Mouse (Mus musculus): ENCODE measurements around the gene Camta1.

Camta1 gene

DNA sequence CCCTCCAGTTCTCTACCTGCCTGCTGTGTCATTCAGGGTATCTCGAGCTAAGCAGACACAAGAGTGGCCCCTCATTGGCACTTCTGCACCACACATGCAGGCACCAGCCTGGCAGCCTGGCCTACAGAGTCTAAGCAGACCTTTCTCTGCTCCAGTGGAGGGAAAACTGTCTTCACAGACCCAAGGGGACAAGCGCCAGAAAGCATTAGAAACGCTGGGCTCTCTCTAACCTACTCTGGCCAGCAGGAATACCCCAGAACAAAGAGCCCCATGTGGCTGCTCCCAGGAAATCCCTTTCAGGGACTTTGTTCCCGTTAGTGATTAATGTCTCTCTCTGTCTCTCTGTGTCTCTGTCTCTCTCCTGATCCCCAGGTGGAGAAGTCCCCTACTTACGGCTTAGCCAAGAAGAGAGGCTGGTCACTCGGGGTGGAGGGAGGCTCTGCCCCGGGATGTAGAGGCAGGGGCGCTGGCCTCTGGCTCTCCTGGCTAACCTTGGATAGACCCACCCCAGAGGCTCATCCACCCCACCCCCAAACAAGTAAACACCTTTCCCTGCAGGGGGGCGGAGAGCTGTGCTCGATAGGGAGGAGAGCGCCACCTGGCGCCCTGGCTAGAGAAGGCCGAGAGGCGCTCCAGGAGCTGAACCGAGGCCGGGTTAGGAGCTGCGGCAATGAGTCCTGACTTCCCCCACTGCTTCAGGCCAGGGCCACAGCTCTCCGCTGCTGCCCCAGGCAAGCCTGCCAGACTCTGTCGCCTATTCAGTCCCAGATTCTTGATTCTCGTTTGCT is 722.4 kb downstream of the Camta1 start:
- peak; percentile 6 to 13 for DNase-seq

DNA sequence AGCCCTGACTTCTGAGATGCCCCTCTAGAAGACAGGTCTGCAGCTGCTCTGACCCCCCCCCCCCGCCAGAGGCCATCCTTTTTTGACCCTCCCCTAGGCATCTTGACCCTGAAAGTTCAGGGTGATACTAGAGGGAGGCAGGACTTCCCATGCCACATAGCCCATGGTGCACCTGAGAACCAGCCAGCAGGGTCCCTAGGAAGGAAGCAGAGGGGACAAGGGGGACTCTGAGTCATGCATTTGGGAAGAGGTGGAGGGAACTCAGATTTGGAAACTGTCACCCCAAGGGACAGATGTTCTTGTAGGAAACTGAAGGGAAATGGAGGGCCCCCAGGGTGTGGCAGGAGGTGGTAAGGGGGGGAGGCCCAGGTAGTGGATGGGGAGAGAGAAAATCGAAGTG is 723.1 kb downstream of the Camta1 start:
- no peak for DNase-seq

DNA sequence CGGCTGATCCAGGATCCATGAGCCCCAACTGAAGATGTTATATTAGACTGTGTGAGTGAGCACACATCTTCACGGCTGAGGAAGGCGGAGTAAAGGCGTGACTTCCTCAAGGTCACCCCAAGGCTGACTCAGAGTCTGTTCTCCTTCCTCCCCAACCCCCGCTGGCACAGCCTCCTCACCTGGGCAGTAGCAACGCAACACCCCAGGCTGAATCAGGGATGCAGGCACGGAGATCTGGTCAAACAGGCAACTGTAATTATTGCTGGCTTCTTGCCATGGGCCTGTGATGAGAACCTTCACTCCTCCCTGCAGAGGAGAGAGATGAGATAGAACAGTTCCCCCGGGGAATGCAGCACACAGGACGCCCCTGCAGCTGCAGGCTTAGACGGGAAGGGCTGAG is 723.5 kb downstream of the Camta1 start:
- DNase-seq = no peak

DNA sequence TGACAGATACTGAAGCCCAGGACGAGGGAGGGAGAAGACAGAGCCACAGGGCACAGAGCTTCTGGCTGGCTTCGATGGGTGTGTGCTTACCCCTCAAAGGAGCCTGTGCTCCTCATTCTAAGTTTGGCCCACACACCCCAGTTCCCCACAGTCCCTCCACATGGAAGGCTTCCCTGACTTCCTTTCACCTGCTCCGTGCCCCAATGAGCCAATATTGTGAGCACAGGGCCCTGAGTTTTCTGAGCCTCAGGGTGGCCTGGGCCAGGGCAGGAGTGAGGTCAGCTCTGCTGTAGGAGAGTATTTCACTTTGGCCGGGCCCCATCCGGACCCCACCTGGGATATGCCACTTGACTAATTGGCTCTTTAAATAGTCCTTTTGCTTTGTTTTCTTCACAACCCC is 724.0 kb downstream of the Camta1 start:
- no peak for DNase-seq

DNA sequence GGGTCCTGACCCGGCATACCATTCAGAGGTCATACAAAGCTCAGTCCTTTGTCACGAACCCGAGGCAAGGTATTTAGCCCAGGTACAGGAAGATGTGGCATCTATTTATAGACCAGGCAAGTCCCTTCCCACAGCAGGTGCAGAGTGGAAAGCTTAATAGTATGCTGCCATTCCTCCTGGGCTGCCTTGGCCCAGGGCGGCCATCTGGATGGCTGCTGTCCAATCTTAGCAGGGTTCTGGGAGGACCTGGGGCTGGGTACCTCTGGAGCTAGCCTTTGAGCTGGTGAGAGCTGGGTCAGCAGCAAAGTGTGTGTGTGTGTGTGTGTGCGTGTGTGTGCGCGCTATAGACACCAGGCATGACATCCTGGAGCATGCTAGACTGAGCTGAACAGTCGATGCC is 726.2 kb downstream of the Camta1 start:
- no peak for DNase-seq

DNA sequence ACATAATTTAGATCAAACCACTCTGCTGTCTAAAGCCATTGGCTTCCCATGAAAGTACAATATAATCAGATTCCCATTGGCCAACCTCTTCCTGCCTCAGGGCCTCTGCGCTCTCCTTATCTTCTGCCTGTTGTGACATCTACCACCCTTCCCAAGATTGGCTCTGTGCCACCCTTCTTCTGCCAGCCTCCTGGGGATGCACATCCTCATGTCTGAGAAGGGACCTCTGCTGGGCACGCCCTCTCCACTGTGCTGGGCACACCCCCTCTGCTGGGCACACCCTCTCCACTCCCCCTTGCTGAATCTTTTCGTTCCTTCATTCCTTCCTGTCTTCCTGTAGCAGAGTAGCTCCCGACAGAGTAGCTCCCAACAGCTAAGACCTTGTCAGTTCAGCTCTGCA is 727.9 kb downstream of the Camta1 start:
- DNase-seq = no peak

DNA sequence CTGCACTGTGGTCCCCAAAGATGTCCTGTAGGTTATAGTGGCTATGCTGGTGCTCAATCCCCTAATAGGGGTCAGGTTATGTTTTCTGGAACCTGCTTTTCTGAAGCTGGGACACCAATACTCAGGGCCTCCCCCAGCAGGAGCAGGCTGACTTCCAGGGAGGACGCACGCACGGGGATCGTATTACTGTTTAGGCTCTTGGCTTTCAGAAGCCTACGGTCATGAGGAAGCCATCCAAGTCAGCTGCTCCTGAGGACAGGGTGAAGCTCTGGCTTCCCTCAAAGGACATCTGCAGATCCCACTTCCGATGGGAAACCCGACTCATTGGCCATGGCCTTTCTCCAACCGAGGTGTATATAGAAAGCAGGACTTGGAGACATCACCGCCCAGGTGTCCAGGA is 729.2 kb downstream of the Camta1 start:
- no peak for DNase-seq

DNA sequence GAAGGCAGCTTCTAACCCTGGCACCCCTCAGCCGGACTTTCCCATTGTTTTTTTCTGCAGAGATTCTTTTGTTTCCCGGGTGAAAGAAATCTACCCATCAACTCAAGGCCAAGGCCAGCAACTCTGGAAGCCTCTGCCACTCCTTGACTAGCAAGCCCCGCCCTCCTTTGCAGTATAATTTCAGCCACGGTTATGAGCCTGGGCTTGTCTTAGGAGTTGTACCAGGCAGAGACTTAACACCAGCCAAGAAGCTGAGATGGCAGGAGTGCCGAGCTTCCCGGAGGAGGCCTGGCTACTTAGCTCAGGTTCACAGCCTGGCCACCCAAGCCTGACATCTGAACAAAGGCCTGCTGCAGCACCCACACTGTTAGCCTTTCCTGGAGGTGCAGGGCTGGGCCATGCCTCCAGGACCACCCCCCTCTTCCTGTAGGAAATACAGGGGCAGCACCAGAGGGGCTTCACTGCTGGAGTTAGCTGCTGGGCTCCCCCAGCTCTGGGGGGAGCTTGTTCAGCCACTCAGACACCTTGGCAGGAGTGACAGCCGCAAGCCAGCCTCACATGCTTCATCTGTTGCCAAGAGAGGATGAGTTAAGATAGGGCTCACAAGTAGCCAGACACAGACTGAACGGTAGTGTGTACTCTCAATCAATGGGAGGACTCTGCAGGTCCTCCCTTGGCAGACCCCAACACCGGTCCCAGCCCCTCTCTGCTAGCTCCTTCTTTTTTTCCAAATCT is 730.8 kb downstream of the Camta1 start:
- no peak for DNase-seq

DNA sequence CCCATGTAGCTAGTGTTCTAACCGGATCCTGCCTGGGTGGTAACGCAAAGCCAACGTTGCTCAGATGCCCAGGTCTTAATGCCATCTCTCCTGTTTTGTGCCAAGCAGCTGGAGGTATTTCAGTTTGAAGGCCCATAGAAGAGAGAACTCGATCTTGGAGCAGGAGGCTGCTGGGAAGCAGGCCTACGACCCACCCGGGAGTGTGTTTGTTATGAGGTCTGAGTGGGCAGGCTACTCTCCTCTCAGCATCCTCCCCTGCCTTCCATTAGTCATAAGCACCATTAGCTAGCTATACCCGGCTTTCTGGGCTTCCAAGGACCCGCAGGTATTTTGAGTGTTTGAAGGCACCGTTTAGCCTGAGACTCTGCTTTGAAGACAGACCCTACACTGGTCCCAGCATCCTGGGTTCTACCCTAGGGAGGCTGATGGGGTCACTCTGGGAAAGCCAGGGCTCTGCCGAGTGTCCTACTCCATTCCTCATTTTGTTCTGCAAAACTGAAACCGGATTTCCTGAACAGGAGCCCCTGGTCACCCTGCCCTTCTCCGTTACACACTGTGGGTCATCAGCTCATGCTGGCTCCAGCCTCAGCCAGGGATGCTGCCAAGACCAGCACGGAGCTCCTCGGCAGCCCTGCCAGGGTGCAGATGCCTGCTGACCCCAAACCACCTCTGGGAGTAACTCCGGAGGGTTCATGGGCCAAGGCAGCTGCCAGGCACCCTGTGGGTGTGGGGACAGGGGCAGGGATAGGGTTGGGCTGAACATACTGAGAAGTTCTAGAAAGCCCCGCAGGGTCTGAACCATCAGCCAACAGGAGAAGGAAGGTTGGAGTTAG is 731.7 kb downstream of the Camta1 start:
- no peak for DNase-seq

DNA sequence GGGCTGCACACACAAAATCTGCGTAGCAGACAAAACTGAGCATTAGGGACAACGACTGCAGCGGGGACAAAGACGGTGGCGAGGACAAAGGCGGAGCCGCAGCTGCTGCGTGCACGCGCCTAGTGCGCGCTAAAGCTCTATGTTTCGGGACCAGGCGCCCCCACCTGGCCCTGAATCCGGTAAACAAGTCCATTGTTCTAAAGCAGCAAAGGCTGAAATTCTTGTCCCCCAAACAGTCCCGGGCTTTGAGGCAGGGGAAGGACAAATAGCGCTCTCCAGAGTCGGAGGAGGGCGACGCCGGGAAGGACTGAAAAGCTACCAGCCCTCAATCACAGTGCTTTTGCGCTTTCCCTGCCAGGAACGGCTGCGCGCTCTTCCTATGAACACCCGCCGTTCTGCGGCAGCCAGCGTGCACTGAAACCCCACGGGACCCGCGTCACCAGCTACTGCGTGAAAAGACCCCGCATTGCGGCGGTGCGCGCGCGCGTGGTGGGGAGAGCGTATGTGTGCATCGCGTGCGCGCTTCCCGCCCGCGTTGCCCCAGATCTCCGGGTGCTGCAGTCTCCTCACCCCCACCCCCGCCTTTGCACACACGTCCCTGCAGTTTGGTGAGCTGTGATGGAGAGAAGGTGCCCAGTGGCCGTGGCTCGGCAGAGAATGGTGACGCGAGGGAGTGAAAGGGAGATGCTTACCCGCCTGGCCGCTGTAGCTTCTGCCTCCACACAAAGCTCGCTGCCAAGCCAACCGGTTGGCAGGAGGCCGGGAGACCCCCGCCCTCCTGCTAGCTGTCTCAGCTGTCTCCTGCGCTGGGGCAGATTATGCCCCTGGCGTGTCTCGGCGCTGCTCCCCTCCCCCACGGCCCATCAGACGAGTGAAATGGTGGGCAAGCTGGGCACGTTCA is 732.8 kb downstream of the Camta1 start:
- DNase-seq = no peak

DNA sequence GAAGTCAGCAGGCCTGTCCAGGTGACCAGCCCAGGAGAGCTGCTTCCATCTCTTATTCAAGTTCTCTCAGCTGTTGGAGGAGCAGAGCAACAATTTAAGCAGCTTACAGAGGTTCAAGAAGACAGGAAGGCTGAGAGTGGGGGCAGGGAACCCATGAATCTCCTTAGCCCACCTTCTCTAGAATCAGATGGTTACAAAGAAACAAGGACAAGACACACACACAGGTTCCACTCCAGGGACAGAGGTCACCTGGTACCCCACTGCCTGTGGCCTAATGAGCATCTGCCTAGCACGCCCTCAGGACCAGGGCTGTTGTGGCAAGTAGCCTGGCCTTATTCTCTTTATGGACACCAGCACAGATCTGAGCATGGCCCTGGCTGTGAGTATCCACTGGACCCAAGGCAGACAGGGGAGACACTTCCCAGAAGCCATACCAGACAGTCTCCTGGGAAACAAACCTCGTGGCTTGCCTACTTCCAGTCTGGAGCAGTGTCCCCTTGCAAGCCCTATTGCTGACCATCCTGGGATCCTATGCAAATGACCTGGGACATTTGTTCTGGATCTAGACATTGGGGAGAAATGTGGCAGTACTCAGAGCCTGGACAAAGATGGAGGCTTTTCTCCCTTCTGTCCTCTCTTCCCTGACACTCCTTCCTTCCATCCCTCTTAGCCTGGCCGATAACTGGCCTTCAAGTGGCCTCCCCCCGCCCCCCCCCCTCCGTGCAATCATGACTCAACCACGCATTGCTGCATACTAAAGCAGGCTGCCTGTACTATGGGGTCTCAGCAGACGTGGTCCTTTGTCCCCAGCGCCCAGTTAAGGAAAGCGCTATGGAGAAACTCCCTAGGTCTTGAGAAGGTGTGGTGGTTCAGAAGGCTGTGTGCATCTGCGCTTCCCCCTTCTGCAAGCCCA is 733.8 kb downstream of the Camta1 start:
- DNase-seq = no peak

DNA sequence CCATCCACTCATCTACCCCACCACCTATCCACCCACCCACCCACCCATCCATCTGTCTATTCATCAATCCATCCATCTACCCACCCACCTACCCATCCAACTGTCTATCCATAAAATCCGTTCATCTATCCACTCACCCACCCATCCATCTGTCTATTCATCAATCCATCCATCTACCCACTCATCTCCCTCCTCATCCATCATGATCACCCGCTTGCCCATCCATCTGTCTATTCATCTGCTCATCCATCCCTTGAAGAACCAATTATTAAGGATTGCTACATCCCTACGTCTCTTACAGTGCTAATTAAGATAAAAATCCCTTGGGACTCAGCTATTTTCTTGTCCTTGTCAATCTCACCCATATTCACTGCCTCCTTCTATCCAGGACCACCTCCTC is 742.8 kb downstream of the Camta1 start:
- no peak for DNase-seq

DNA sequence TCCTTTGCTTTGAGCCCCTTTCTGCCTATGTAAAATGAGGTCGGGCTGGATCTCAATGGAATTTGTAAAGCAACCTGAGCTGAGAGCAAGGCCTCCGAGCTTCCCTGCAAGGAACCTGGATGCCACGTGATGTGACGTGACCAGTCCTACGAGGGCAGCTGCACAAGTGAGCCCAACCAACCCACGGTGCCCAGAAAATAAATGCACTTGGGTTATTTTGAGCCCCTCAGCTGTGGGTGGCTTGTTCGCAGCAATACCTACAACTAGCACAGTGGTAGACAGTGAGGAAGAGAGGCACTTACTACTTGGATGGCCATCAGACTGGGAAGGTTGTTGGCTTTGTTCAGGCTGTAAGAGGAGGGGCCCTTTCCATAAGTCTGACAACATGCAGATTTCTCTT is 747.1 kb downstream of the Camta1 start:
- no peak for DNase-seq

DNA sequence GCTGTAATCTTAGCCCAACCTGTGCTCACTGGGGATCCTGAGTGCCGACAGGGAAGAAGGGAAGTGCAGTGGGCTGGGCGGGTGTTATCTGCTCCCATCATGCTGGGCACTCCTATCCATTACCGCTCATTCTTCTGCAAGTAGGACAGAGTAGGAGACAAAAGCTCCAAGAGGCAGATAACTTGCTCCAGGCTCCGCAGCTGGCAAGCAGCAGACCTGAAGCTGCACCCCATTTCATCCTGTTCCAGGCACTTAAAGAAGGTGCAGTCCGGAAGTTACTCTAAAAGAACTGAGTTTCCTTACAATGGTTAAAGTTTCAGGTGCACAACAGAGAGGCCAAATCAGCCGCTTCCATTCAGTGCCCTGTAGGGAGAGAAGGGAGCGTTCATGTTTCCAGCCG is 750.5 kb downstream of the Camta1 start:
- no peak for DNase-seq

DNA sequence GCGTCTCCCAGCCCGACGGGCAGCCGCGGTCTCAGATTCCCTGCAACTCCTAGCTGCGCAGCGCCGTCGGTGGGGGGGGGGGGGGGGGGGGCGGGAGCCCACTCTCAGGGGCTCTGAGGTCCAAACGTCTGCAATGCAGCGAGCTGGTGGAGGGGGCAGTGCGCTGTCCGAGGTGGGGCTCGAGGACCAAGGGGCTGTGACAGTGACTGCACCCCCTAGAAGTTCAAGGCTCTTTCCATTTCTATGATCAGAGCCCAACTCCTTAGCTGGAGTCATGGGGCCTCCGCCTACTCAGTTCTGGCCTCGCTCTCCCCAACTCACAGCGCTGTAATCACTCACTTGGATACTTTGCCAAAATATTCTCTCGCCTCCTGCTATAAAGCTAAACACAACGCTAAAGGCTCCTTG is 752.8 kb downstream of the Camta1 start:
- no peak for DNase-seq

DNA sequence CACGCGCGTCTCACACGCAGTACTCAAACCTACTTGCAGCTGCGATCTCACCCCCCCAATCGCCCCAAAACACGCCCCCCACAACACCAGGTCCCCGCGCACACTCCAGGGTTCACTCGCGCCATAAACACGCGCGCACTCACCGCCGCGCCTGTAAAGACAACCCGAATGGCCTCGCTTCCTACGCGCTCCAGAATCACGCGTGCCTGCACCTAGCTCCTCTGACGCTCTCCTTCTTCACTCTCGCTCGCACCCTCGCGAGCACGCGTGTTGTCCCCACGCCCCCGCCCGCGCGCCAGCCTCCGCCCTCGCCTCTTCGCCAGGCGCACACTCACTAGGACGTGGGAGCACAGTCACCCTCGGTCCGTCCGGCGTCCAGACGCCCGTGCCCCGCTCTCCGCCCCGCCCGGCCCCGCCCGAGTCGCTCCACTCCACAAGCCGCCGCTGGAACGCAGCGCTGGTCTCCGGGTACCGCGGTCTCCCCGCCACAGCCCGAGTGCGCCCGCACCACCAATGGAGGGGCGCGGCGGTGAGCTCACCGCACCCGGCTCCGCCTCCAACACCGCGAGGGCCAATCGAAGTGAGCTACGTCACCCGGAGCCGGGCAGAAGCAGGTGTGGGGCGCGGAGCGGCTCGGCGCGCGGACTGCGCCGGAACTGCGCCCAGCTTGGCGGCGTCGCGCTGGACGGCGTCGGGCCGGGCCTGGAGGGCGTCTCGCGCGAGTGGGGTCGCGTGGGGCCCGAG is 753.5 kb downstream of the Camta1 start:
- peak; percentile 29 to 34 for DNase-seq

DNA sequence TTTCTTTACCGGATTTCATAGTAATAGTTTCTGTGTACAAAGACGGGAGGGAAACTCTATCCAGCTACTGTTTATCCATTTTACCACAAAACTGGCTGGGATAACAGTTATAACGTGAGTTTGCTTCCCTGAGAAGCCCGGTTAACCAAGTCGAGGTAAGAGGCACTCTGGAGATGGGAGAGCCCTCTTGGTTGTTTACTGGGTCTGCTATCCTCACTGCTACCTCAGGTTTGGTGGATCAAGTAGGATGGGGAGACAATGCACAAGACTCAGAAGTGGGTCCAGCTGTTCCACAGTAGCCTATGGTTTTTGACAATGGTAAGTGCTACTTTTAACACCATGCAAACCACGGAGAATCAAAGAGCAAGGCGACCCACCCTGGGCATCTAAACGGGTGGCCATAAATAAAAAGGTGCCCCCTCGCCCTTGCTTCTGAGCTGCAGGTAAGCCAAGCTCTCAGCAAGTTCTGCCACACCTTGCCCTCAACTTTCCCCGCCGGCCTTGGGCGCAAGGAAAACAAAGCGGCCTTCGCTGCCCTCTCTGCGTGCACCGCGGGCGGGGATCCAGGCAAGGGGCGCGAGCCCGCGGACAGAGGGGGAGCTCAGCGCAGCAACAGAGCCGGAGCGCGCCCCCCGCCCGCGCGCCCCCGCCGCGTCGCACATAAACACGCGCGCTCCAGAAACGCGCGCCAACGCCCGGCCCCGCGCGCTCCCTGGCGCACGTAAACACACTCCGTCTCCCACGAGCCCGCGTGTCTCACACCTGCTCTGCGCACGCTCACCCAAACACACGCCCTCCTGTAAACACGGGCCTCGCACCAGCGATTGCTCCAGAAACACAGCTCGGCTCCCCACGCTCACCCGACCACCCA is 754.3 kb downstream of the Camta1 start:
- DNase-seq = no peak

DNA sequence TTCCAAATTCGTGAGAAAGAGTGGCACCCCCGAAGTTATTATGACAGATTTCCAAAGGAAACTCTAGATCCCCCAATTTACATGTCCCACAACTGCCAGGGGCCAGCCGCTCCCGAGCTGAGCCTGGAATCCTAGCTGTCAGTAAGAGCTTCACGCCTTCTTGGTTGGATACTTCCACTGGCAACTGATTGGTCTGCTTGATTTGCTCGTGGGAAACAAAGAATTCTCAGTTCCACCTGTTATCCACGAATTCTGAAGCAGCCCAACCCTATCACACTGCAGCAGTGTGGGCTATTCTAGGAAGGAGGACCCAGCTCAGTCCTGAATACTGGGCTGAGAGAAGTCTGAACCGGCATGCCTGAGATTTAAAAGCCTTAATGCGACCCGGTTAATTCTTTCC is 755.2 kb downstream of the Camta1 start:
- DNase-seq = no peak

DNA sequence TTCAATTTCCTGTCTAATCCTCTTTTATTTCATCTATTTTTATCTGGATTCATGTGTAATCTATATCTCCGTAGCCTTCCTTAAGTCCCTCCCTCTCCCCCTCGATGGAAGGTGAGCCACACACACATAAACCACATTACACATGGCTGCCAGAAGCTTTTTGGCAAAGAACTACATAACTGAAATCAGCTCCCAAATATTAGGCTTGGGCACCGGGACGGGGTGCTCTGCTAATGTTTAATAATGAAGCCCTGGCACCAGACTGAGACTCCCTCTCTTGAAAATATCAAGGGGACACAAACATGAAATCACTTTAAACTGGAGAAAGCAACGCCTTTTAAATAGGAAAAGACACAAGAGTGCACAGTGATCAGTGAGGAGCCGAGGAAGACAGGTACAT is 755.8 kb downstream of the Camta1 start:
- no peak for DNase-seq

DNA sequence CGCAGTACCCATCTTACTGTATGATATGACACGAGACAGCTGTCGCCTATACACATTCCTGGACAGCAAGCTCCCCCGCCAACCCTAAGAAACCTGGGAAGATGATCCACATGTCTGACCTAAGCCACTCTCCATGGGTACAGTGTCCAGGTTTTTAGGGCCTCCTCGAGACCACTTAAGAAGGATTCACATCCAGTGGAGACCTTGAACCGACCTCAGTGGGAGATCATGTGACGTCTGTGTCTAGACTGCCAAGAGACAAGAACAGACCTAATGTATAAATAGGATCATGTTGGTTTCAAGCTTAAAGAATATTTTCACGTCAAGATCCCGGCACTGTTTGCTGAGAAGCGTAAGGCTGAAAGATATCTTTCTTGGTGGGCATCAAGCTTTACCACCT is 757.5 kb downstream of the Camta1 start:
- DNase-seq = no peak

Measured in thymus, adult 18-20 months (tissue).